Mouse (Mus musculus) liver, adult 2 months (tissue): ENCODE data around the gene Gm36245.

Source experiments
- CTCF ChIP-seq: fragments of 200-500 bp; IDR thresholded peaks from 2 replicates; pipeline ENCODE4 v1.5.1; 2011; ENCODE audit warnings: low read depth, low read length, control low read depth
- POLR2A ChIP-seq: fragments of 200-500 bp; IDR thresholded peaks from 2 replicates; pipeline ENCODE4 v1.6.1; 2011; ENCODE audit warnings: low read length, control low read depth; ENCODE audit not compliant: insufficient read depth; ENCODE audit errors: extremely low read depth

DNA sequence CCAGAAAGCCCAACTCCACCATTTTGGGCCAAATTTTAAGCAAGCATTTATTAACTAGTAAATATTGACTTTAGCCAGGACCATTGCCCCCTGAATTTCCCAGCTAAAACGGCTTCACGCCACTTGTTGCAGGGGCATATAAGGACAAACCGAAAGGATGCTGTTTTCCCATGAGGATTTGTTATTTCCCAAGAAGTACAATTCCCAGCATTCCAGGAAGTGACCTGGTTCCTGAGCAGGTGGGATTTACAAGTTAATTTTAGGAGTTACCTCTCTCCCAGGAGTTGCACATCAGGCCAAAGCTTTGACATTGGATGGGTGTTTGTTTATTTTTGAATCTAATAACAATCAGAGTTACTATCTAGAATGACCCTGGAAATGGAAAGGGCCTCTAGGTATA lies 7.0 kb downstream of the Gm36245 start:
- TF ChIP-seq CTCF (no peak), POLR2A (no peak)
